Mouse (Mus musculus) liver, adult 2 months (tissue): ENCODE measurements around the gene Phc2. TPM values are rescaled to one million over a fixed set of nuclear protein-coding genes. Genes with fewer than 3 reads are reported as not detected.
"Not testable (repeated sequence)": the region's sequence is repeated elsewhere in the genome, so short reads cannot be mapped to it uniquely, and the experiment has no call there.

Source experiments
- DNase-seq: peaks from one replicate; pipeline ENCODE4 v3.0.0-alpha.2; 2011; ENCODE audit warnings: low read depth, low spot score; ENCODE audit errors: extremely low read depth
- H3K27ac ChIP-seq: fragments of 200-500 bp; replicated peaks from 2 replicates; pipeline ENCODE4 v1.5.1; 2012; ENCODE audit warnings: low read depth, mild to moderate bottlenecking, control low read depth, inconsistent platforms, low read length; ENCODE audit not compliant: insufficient read depth
- H3K27me3 ChIP-seq: fragments of 200-500 bp; 2 replicates; pipeline ENCODE4 v1.6.1; 2012; ENCODE audit warnings: mild to moderate bottlenecking, moderate library complexity, low read length, inconsistent platforms; ENCODE audit not compliant: control insufficient read depth, insufficient read depth
- H3K36me3 ChIP-seq: fragments of 200-500 bp; 2 replicates; pipeline ENCODE4 v1.6.1; 2012; ENCODE audit warnings: low read length, inconsistent platforms; ENCODE audit not compliant: control insufficient read depth, insufficient read depth
- H3K4me1 ChIP-seq: fragments of 200-500 bp; 2 replicates; pipeline ENCODE4 v1.6.1; 2011; ENCODE audit warnings: low read length; ENCODE audit not compliant: control insufficient read depth, insufficient read depth
- H3K4me3 ChIP-seq: fragments of 200-500 bp; 2 replicates; pipeline ENCODE4 v1.5.1; 2011; ENCODE audit warnings: low read depth, mild to moderate bottlenecking, control low read depth, low read length, moderate library complexity; ENCODE audit not compliant: insufficient read depth
- H3K79me2 ChIP-seq: fragments of 200-500 bp; 2 replicates; pipeline ENCODE4 v1.6.1; 2012; ENCODE audit warnings: inconsistent platforms, mild to moderate bottlenecking, low read length, moderate library complexity; ENCODE audit not compliant: control insufficient read depth, insufficient read depth
- H3K9ac ChIP-seq: fragments of 200-500 bp; 2 replicates; pipeline ENCODE4 v1.6.1; 2012; ENCODE audit warnings: low read depth, mild to moderate bottlenecking, control low read depth, inconsistent platforms, low read length
- CTCF ChIP-seq: fragments of 200-500 bp; IDR thresholded peaks from 2 replicates; pipeline ENCODE4 v1.5.1; 2011; ENCODE audit warnings: low read depth, low read length, control low read depth
- POLR2A ChIP-seq: fragments of 200-500 bp; IDR thresholded peaks from 2 replicates; pipeline ENCODE4 v1.6.1; 2011; ENCODE audit warnings: low read length, control low read depth; ENCODE audit not compliant: insufficient read depth; ENCODE audit errors: extremely low read depth
- WGBS: fragments of 180-500 bp; shearing (Covaris S2); methylation state at CpG from one replicate; pipeline ENCODE4 v1.1.7; 2018; 5-methylcytosine and 5-hydroxymethylcytosine counted together
- polyA plus RNA-seq: library from polyadenylated mRNA; depleted of rRNA; stranded (reverse); fragments of >200 nt; gene quantifications from 2 replicates; pipeline ENCODE4 v1.2.3, GENCODE M21; 2012
- total RNA-seq: library from RNA; depleted of rRNA; stranded (reverse); fragments of >200 nt; gene quantifications from 2 replicates; pipeline ENCODE4 v1.2.3, GENCODE M21; 2014

Gene Phc2
- total and polyA plus RNA-seq, 2 experiments, result 7.7 to 28.7 TPM

DNA sequence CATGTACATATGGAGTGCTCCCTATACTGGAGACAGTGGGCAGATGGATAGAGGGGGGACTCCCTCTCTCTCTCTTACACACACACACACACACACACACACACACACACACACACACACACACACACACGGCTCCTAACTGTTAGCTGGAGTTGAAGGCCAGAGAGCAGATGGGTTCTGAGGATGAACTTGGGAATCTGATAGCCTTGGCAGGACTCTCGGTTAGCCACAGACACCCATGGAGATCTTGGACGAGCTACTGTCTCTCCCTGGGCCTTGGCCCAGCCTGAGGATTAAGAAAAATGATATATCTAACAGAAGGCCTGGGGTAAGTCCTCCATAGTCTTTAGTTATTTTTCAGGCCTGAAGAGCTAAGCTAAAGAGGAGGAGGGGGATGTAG, 3.0 kb upstream of the Phc2 start:
- H3K79me2 ChIP-seq, result no peaks in the 10 kb centered on the region
- H3K4me3 ChIP-seq, result no peak overlapping the region
- no peak overlapping the region for H3K9ac ChIP-seq
- no peaks in the 10 kb centered on the region for H3K27me3 ChIP-seq
- WGBS, result 87% methylated on average over 3 of the region's 3 CpGs
- no peak for DNase-seq
- H3K36me3 ChIP-seq, result no peaks in the 10 kb centered on the region
- peaks cover 14% of the 10 kb centered on the region for H3K4me1 ChIP-seq
- TF ChIP-seq CTCF, result no peak
- no peak for TF ChIP-seq POLR2A
- no peak overlapping the region for H3K27ac ChIP-seq

DNA sequence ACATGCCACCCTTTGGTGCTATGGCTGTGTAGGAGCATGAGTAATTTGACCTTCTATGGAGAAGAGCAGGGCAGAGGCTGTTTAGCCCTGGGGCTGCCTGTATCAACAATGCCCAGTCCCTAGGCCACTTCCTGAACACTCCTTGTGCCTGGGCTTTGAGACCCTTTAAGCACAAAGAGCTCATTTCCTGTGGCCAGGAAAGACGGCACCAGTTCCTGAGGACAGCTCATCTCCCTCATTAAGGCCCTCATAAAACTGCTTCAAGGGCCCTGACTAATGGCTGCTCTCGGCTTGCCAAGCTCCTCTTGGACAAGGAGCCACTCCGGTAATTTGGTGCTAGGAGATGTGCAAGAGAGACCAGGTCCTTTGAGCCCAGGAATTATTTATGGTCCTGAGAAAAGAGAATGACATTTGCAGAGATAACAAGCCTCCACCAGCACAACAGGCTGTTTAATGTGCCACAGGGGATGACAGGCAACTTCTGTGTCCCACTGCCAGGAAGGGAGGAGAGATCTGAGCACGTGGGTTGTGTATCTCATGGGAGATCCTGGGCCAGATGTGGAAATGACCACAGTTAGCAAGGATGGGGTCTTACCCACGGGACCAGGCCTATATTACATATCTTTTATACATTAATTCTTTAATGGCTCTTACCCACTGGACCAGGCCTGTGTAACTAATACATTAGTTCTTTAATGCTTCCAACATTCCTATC, 1.8 kb upstream of the Phc2 start:
- DNase-seq, result no peak
- H3K27me3 ChIP-seq, result no peaks in the 10 kb centered on the region
- no peak overlapping the region for H3K9ac ChIP-seq
- H3K27ac ChIP-seq, result no peak overlapping the region
- 74% methylated on average over 5 of the region's 5 CpGs for WGBS
- TF ChIP-seq POLR2A (no peak), CTCF (no peak)
- no peaks in the 10 kb centered on the region for H3K79me2 ChIP-seq
- peaks cover 11% of the 10 kb centered on the region for H3K4me1 ChIP-seq
- no peaks in the 10 kb centered on the region for H3K36me3 ChIP-seq
- H3K4me3 ChIP-seq, result no peak overlapping the region

DNA sequence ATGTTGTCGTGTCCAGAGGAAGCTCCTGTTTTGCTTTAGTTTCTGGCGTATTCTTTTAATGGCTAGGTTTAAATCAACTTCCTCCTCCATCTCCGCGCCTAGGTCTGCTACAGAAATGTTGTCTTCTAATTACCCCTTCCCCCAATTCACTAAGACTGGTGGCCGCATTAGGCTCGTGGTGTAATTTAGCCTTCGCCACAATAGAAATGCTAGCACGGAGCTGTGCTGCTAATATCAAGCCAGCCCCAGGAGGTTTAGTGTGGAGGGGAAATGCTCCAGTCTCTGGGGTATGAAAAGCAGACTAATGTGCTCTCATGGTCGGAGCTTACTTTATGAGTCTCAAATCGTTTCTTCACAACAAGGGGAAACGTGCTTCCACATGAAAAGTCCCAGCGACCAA, 944 bp downstream of the Phc2 start:
- no peaks in the 10 kb centered on the region for H3K79me2 ChIP-seq
- no peaks in the 10 kb centered on the region for H3K27me3 ChIP-seq
- H3K4me3 ChIP-seq, result peak overlapping the region; percentile 81
- TF ChIP-seq POLR2A (no peak), CTCF (no peak)
- 15% methylated on average over 12 of the region's 12 CpGs for WGBS
- peaks cover 8% of the 10 kb centered on the region for H3K4me1 ChIP-seq
- no peak for DNase-seq
- H3K27ac ChIP-seq, result peak overlapping the region; percentile 73
- H3K36me3 ChIP-seq, result no peaks in the 10 kb centered on the region
- H3K9ac ChIP-seq, result peak overlapping the region; percentile 89

DNA sequence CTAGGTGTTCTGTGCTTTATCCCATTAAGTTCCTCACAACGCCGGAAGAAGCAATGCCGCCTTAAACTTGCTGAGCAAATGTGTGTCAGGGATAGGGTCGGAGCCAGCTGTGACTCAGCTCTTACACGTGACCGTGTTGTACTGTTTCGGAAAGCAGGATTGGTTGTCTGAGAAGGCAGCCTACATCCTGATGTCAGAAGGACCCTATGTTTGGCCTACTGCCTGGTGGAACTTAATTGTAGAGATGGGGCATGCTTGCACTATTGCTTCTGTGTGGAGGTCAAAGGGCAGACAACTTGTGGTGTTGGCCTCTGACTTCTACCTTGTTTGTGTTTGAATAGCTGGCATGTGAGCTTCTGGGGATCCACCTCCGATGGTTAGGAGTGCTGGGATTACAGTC, 5.7 kb downstream of the Phc2 start:
- no peak overlapping the region; the same call in 1 of the 2 replicates for H3K27ac ChIP-seq
- peak; percentile 83 for DNase-seq
- H3K4me3 ChIP-seq, result no peak overlapping the region
- no peak overlapping the region for H3K9ac ChIP-seq
- H3K4me1 ChIP-seq, result peaks cover 8% of the 10 kb centered on the region
- H3K79me2 ChIP-seq, result no peaks in the 10 kb centered on the region; the same call in 1 of the 2 replicates
- no peaks in the 10 kb centered on the region for H3K36me3 ChIP-seq
- no peaks in the 10 kb centered on the region for H3K27me3 ChIP-seq
- WGBS, result 26% methylated on average over 8 of the region's 8 CpGs
- no peak for TF ChIP-seq CTCF
- TF ChIP-seq POLR2A, result no peak

DNA sequence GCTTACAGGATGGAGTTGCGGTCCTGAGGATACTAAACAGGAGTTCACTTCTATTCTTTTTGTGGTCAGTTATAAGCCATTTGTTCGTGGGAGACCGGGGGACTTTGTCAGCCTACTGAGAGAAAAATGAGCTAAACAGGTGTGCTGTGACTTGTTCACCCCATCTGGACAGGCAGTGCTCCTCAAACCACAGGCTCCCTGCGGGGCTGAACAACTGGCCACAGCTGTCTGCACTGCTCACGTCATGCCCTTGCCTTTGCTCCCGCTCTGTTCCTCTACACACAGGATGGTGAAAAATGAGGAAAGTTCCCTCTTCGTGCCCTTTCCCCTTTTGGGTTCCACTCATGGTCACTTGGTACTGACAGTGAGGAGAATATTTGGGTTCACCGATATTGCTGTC, 6.6 kb downstream of the Phc2 start:
- DNase-seq, result no peak
- WGBS, result 88% methylated on average over 8 of the region's 8 CpGs

DNA sequence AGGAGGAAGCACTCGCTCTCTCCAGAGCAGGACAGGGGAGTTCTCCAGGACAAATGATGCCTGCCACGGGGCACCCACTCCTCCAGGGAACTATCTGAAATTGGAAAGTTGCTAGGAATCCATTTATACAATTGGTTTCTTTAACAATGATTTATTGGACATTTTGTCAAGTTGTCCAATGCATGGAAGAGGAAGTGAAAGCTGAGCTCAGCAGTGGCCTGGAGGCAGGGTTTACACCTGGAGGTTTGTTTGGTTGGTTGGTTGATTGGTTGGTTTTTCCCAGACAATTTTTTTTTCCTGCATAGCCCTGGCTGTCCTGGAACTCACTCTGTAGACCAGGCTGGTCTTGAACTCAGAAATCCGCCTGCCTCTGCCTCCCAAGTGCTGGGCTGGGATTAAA, 9.5 kb downstream of the Phc2 start:
- Histone ChIP-seq H3K36me3 (no peaks in the 10 kb centered on the region), H3K4me1 (peaks cover 8% of the 10 kb centered on the region), H3K9ac (no peak overlapping the region), H3K27me3 (no peaks in the 10 kb centered on the region), H3K79me2 (peaks cover 4% of the 10 kb centered on the region; the same call in 1 of the 2 replicates), H3K27ac (no peak overlapping the region), H3K4me3 (no peak overlapping the region)
- TF ChIP-seq POLR2A, result no peak
- no peak for TF ChIP-seq CTCF
- DNase-seq, result no peak
- 82% methylated on average over 3 of the region's 3 CpGs for WGBS

More for the DNA sequence above, 6.6 kb downstream of the Phc2 start:
- Histone ChIP-seq H3K79me2 (no peaks in the 10 kb centered on the region; the same call in 1 of the 2 replicates), H3K4me1 (peaks cover 8% of the 10 kb centered on the region), H3K36me3 (no peaks in the 10 kb centered on the region), H3K9ac (no peak overlapping the region), H3K27me3 (no peaks in the 10 kb centered on the region), H3K27ac (no peak overlapping the region), H3K4me3 (no peak overlapping the region)
- TF ChIP-seq POLR2A, result no peak
- TF ChIP-seq CTCF, result no peak

DNA sequence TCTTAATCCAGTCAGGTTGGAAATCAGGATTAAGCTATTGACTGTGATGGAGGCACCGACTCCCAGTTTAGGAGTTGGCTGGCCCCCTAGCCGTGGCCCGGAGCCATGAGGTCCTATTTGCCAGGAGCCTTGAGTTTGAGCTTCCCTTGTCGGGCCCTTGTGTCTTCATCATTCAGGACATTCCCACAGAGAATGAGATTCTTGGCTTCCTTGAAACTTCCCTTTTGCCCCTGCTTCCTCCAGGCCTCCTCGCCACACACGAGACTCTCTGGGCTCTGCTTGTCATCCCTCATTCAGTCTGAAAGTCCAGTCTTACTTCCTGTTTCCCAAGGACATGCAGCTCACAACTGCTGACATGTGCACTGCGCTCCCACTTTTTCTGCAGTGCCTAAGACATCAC, 11.9 kb downstream of the Phc2 start:
- H3K4me3 ChIP-seq, H3K79me2 ChIP-seq, H3K36me3 ChIP-seq, H3K9ac ChIP-seq, H3K4me1 ChIP-seq, H3K27me3 ChIP-seq, H3K27ac ChIP-seq: not testable (repeated sequence)
- 58% methylated on average over 7 of the region's 7 CpGs for WGBS
- DNase-seq, result peak; percentile 28

DNA sequence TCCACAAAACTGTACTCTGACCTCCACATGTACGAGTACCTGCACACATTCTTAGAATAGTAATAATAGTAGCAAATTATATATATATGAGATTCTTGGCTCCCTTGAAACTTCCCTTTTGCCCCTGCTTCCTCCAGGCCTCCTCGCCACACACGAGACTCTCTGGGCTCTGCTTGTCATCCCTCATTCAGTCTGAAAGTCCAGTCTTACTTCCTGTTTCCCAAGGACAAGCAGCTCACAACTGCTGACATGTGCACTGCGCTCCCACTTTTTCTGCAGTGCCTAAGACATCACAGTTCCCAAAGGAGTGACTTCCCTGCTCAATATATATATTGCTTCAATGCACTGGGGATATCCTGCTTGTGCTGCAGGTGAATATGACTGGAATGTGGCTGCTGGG, 12.7 kb downstream of the Phc2 start:
- H3K4me1 ChIP-seq, H3K27ac ChIP-seq, H3K79me2 ChIP-seq, H3K9ac ChIP-seq, H3K4me3 ChIP-seq, DNase-seq, H3K36me3 ChIP-seq, H3K27me3 ChIP-seq: not testable (repeated sequence)
- 66% methylated on average over 4 of the region's 4 CpGs for WGBS
